Mouse (Mus musculus) frontal cortex, adult 2 months (tissue): ENCODE results near the gene Pms1. TPM values are rescaled to one million over a fixed set of nuclear protein-coding genes. Genes with fewer than 3 reads are reported as not detected.
A peak's percentile ranks its signal among the peaks of the same experiment; 100 is the strongest.
"Not testable (repeated sequence)": the region's sequence is repeated elsewhere in the genome, so short reads cannot be mapped to it uniquely, and the experiment has no call there.

Experiments
- DNase-seq, 2 experiments: peaks; one replicate each; pipeline ENCODE4 v3.0.0; 2022; ENCODE audit warnings: low spot score in 1 of 2; ENCODE audit errors: extremely low spot score in 1 of 2
- polyA plus RNA-seq: library from polyadenylated mRNA; depleted of rRNA; stranded (reverse); fragments of >200 nt; gene quantifications from 2 replicates; pipeline ENCODE4 v1.2.3, GENCODE M21; 2012; rRNA removed

The Pms1 gene
- polyA plus RNA-seq: 4.4 and 4.5 TPM in 2 replicates

DNA sequence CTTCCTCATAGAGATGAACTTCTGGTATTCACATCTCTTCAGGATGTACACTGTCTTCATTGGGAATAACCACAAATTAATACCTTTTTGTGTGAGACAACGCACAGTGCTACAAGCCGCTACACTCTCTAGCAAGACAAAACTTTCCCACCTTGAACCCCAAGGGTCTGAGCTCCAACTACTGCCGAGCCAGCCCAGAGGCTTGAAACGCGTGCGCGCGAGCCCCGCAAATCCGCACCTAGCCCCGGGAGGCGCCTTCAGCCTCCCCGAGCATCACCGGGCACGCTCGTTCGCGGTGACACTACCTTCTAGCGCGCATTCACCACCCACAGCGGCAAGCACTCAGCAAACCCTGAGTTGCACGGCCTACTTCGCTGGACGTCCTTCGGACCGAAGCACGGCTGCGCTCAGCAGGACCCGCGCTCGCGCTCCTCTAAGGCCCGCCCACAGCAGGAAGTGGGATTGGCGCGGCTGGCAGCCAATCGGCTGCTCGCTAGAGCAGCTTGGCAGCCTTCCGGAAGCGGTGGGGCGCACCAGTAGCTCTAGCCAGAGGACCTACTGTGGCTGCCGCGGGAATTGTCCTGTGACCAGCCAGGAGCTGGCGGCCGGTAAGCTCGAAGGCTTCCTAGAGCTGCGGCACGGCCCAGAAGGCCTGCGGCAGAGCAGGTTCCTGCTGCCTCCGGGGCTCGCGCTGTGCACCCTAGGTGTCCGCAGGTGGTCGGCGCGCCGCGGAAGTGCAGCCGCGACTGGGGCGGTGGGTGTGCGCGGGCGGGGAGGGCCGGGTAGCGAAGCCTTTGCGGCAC, at the start of gene Pms1, which contains the start of the genes Ormdl1 and Gm28778:
Gene Pms1 (minus strand): TSS at position 438 of the 803 bp plus-strand sequence.
Gene Ormdl1 (plus strand): TSS at position 515 of the 803 bp plus-strand sequence.
Gene Gm28778 (plus strand): TSS at position 531 of the 803 bp plus-strand sequence.
- DNase-seq: peak; percentile 85 to 96

DNA sequence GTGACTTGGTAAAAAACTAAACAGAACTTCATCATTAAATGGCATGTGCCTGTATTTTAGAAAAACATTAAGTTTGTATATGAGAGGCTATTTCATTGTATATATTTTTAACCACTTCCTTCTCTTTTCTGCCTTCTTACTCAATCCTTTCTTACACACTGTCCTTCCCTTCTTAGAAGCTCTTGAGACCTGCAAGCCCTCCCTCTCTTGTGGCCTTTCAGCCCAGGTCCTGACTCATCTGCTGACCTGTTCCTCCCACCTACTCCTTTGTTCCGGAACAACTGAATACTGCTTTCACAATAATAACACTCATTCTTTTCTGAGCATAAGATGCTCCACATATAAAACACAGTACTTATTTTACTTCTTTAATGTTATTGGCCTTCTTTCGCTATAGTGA, 44.3 kb upstream of the Pms1 start:
- DNase-seq: no peak

DNA sequence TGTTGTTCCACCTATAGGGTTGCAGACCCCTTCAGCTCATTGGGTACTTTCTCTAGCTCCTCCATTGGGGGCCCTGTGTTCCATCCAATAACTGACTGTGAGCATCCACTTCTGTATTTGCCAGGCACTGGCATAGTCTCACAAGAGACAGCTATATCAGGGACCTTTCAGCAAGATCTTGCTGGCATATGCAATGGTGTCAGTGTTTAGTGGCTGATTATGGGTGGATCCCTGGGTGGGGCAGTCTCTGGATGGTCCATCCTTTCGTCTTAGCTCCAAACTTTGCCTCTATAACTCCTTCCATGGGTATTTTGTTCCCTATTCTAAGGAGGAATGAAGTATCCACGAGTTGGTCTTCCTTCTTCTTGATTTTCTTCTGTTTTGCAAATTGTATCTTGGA, 40.6 kb upstream of the Pms1 start:
- not testable (repeated sequence) for DNase-seq

DNA sequence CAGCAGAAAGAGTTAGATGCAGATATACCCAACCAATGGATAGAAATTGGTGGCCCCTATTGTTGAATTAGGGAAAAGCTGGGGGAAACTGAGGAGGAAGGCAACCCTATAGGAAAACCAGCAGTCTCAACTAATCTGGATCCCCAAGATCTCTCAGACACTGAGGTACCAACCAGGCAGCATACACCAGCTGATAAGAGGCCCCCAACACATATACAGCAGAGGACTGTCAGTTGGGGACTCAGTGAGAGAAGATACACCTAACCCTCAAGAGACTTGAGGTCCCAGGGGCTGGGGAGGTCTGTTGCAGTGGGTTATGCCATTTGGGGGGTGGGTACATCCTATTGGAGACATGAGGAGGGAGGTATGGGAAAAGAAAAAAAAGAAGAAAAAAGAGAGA, 38.6 kb upstream of the Pms1 start:
- no peak for DNase-seq

DNA sequence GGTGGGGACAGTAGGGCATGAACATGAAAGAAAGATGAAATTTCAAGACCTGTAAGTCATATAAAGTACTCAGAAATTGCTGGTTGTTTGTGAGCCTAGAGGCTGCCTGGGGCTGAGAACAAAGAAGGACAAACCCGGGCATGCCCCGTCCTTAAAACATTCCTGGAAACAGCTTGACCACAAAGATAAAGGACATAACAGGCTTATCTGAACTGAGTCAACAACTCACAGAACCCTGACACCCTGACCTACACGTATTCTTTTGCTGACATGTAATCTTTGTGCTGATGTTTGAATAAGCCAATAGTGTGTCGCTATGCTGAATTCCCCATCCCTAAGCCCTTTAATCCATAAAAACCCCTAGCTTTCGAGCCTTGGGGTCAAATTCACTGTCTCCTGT, 36.7 kb upstream of the Pms1 start:
- DNase-seq: not testable (repeated sequence)

DNA sequence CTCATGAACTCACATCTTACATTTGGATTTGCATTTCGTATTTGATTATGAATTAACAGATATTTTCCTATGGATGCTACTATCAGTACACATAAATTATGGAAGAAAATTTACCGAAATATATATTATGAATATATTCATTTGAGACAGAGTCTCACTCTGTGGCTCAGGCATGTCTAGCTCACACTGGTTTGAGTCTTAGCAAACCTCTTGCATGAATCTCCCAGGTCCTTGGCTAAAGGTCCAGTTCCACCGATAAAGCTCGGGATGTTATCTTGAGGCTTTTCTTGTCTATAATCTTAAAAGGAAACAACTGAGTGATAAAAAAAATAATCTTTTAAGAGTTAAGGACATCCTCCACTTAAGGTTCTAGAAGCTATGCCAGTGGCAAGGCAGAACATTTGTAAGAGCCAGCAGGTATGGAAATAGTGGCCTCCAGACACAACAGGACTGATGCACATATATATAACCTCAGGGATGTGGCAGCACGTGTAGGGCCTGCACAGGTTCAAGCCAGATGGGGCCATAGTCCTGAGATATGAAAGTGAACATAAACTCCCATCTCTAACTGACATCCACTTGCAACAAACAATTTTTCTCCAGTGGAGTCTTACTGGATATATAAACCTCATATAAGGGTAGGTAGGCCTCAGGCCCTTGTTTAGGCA, 28.1 kb upstream of the Pms1 start:
- no peak for DNase-seq

DNA sequence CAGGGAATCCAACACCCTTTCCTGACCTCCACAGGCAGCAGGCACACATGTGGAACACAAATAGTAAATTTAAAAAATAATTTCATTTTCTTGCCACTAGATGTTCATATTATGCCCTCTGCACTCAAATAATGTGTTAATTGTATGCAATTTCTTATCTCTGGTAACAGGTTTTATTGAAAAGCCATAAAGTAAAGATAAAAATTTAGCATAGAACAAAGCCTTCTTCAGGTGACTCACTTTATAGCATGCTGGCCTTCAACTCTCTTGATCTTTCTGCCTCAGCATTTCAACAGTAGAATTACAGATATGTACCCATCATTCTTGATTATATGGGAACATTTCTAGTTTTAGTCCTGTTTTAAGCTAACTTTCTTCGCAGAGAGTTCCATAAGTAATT, 27.5 kb upstream of the Pms1 start:
- no peak for DNase-seq

DNA sequence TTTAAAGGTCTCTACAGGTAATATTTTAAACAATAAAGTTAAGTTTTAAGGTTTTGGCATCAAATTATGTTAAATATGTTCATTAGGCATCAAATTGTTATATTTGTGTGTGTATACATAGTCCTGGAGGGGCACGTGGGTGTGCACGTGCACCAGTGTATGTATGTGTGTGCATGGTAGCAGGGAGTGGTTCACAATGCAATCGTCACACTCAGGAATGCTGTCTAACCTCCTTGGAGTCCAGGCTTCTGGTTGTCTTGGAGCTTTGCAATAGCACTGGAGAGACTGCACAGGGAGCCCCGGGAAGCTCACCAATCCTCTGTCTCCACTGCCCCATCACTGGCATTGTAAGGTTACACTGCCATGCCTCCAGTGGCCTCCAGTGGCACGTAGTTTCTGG, 26.4 kb upstream of the Pms1 start:
- DNase-seq: no peak

DNA sequence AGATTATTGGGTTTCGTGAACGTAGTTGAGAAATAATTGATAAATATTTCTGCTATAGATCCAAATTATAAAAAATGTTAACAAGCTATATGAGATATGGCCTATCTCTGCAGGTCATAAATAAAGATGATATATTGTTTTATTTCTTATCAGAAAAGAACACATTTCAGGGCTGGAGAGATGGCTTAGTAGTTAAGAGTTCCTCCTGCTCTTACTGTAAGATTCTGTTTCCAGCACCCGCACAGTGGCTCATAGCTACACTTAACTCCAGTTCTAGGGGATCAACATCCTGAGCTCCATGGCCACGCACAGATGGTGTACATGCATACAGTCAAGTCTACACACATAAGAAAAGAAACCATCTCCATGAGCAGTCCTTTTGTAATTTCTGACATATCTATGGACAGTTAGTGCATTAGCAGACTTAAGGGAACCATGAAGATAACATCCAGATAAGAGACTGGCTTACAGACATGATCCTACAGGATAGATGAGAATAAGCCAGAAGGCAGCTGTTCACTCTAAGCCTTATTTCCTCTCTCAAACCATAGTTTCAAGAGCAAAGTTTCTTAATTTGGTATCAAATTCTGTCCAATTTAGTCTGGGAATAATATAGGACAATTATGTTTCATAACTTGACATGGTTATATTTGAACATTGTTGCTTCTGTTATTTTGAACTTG, 25.0 kb upstream of the Pms1 start:
- DNase-seq: no peak

DNA sequence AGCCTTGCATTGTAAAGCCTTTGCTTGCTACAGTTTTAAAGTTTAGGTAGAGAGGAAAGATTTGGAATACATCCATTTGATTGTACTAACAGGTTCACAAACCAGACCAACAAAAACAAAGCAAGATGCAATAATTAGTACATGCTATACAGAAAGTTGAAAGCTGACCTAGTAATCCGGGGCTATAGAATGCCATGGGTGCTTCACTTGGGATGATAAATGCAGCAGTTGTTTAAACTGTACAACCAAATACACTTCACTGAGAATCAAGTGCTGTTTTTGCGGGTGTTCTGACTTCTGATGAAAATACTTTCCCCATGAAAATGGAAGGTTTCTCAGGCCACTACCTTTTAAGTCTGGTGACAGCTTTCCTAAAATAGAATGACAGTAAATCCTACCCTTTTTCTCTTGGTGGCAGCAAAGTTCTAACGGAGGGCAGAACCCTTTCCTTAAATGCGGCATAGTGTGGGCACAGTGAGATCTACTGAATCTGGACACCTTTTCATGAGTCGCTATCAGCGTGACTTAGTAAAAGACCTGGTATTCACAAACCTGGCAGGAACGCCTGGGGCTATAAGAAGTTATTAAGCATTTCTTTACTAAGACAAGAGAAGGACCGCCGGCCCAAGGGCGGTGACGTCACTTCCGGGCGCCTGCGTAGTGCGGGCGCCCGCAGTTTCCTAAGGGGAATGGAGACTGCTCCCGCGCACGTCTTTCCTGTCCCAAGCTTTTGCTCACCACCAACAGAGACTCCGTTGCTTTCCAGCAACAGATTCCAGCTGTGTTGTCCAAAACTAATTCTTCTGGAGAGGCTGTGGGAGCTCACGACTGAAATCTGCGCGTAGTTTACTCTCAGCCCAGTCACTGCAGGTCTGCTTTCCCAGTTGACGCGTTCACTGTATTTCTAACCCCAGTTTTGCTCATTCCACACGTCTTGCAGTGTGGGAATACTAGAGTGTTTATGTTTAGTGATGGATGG, 16.5 kb upstream of the Pms1 start, which contains the start of gene Osgepl1:
Gene Osgepl1 (plus strand): TSS at position 636 of the 979 bp plus-strand sequence.
- DNase-seq: peak; percentile 71 to 88

DNA sequence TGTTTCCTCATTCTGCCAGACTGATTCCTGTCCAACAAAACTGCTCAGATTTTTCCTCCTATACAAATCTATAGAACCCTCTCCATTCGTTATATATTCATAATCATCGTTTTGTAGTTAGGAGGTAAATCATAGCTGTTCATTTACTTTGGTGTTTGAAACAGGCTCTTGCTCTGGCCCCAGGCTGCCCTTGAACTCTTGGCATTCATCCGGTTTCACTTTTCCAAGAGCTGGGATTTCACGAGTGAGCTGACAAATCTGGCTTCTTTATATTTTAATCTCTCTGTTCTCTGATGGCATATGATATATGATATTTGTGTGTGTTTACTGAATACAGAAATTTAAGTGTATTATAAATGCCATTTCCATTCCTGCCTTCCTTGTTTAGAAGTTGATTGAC, 3.7 kb upstream of the Pms1 start:
- no peak for DNase-seq

DNA sequence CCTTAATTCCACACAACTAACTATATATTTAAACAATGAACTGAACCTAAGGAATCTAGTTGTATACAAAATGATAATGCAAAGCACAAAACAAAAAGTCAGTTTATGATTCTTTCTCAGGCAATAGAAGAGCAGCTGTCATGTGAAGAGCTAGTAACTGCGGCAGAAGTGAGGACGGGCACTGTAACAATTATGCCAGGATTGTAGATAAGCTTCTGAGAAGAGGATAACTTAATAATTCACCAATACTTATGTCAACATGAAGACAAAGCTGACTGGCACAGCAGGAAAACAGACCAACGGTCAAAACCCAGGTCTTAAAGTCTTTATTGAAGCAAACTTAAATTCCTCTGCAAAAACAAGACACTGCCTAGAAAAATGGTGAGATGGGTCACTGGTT, 5.6 kb downstream of the Pms1 start:
- DNase-seq: no peak

DNA sequence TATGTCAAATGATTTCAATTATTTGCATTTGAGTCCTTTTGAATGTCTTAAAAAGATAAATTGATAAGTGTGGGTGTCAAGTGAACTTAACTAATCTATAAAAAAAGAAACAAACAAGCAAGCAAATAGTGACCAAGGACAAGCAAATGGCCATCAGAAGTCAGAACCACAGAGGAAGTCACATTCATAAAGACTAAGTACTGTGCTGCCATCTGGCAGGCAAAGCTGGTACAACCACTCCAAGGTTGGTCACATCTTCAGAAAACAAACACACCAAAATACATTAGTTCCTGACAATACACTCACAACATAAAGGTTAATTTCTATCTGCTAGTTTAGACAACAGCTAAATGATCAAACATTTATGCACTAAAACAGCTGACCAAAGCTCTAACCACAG, 24.2 kb downstream of the Pms1 start:
- DNase-seq: peak; percentile 7 to 66

DNA sequence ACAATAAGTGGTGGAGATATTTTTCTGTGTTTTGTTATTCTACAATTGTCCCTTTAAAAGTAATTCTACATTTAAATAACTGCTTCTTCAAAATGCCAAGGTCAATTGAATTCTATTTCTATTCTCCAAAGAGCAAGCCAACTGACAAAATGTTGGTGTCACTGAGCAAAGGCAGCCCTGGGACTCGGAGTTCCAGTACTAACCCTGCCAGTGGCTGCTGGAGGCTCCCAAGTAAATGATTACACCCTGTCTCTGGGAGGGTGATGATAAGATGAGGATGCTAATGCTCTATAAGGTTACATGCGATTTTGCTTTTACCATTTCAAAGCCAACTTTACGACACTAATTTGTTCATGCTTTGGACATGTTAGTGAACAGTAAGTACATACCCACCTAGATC, 26.9 kb downstream of the Pms1 start:
- no peak for DNase-seq

DNA sequence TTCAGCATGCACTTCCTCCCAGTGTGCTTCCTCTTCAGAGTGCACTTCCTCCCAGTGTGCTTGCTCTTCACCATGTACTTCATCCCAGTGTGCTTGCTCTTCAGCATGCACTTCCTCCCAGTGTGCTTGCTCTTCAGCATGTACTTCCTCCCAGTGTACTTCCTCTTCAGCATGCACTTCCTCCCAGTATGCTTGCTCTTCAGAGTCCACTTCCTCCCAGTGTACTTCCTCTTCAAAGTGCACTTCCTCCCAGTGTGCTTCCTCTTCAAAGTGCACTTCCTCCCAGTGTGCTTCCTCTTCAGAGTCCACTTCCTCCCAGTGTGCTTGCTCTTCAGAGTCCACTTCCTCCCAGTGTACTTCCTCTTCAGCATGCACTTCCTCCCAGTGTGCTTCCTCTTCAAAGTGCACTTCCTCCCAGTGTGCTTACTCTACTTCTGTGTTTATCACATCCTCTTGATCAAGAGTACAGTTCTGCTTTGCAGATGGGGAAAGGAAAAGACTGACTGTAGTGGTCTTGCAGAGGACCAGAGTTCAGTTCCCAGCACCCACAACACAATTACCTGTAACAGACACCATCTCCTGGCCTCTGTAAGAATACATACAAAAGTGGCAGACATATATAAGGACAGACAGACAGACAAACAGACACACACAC, 31.7 kb downstream of the Pms1 start:
- DNase-seq: not testable (repeated sequence)

DNA sequence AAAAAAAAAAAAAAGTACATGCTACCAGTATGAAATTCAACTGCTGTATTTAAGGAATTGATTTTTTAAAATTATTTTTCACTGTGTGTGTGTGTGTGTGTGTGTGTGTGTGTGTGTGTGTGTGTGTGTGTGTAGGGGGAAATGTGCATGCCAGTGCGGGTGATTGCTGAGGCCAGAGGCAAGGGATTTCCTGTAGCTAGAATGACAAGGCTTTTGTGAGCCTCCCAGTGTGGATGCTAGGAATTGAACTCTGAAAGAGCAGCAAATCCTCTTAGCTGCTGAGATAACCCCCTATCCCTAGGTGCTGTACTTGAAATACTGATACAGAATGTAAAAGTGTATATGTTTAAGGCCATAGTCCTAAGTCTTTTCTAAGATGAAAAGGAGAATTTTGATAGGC, 70.8 kb downstream of the Pms1 start:
- no peak for DNase-seq

DNA sequence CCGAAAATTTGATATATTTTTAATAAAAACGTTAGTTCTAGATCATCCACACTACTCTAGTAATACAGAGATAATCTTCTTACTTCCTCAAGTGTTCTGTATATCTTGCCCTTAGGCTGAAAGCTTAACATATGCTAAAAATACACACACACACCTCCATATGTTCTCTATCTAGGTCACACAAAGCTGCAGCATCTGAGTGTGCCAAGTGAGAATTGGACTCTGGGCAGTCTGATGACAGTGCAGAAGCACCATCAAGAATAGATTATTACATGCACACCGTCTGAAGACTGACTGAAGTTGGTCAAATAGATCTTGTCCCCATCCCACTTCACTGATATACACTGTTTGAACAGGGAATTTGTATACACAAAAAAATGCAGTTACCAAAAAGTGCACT, 71.2 kb downstream of the Pms1 start:
- peak in 1 of 2 experiments; percentile 11 for DNase-seq

DNA sequence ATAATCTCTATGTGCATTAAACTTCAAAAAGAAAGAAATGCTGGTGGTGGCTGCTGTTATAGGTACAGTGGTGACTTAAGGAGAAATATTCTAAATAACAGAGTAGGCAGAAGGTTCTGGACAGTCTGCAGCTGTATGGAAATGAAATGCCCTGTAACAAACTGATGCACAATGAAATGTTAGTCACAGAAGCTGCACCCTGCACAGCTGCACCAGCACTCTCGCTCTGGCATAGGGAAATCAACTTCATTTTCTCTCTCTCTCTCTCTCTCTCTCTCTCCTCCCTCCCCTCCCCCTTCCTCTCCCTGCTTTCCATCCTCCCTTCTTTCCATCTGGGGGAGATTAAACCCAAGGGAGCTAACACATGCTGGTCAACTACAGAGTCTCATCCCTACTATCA, 72.0 kb downstream of the Pms1 start:
- no peak for DNase-seq

DNA sequence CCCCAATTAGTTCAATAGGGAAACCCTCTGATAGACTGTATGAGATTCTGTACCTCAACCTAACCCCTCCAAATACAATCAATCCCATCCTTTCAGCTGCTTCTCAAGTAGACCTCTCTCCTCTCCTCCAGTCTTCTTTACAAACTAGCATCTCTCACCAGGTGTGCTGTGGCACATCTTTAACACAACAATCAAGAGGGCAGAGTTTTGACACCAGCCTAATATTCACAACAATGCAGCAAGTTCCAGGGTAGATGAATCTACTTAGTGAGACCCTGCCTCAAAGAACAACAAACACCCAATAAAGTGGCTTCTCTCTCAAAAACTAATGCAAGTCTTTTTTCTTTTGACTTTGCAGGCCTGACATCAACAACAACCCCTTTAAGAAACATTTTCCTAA, 86.7 kb downstream of the Pms1 start:
- no peak for DNase-seq

DNA sequence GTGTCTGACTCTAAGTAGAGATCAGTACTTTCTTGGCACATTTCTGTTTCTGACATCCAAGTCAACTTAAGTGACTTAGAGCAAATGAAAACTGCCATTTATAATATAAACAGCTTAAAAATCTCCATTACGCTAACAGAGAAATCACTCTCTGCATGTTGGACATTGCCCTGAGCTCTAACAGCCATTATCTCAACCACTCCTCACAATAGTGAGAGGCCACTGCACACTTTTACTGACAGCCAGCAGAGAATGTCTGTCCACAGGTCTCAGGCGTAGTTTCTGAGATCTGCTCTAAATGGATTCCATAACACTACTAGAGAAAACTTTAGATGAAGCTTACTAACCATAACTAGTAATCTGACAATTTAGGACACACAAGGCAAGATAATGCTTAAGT, 92.9 kb downstream of the Pms1 start:
- no peak for DNase-seq
